Mouse (Mus musculus): ENCODE measurements around the gene Chn1. TPM values are rescaled to one million over a fixed set of nuclear protein-coding genes. Genes with fewer than 3 reads are reported as not detected.

Chn1 gene
- polyA plus RNA-seq, 1 experiment: 122 TPM

DNA sequence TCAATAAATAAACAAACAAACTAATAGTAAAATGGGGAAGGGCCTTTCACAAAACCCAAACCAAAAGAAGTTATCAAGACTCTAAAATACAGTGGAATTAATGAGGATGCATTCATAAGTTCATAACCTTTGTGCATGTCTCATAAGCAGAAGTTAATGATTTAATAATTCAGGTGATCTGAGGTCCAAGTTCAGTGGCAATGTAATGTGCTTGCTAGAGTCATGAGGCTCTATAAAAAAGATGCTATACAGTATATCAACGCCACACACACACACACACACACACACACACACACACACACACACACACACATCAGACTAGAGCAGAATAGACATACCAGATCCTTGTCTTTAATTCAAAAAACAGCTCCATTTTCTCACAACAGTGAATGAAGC is 28.8 kb downstream of the Chn1 start:
- no peak overlapping the region for H3K4me3 ChIP-seq (ENCODE audit: control insufficient read depth, low read depth, low read length)

DNA sequence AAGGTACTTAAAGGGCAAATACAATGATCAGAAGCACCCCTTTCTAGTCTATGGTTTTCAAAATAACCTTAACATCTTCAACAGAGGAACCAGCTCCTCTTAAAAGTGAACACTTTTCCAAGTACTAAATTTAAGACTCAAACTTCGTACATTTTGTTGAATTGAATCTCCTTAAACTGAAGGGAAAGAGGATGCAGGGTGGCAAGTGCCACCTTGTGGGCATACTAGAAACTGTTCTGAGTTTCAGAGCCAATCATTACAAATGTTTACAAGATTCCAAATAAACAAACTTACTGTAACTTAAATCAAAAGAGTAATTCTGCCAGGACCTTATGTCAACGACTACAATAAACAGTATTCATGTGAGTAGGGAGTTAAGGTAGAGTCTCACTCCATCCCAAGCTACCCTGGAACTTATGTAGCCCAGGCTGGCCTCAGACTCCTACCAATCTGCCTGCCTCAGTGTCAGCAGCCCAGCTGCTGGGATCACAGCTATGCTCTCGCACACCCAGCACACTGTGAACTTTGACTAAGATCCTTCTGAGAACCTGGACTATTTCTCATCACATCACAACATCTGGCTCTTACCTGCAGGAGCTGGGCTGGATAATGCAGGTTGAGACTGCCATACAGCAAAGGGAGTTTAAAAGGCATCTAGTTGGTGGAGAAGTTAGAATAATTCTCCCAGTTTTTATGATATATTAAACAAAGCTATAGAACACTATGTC is 29.3 kb downstream of the Chn1 start:
- H3K36me3 ChIP-seq (ENCODE audit: control insufficient read depth, insufficient read depth, low read length): no peaks in the 10 kb centered on the region
- H3K4me1 ChIP-seq (ENCODE audit: control insufficient read depth, insufficient read depth, low read length): no peaks in the 10 kb centered on the region
- H3K27me3 ChIP-seq (ENCODE audit: control insufficient read depth, insufficient read depth, low read length): no peaks in the 10 kb centered on the region
- H3K4me3 ChIP-seq (ENCODE audit: control insufficient read depth, low read depth, low read length): no peak overlapping the region; the same call in 1 of the 2 replicates
- no peak overlapping the region for H3K27ac ChIP-seq (ENCODE audit: control insufficient read depth, insufficient read depth, low read depth, low read length)
- TF ChIP-seq CTCF (IDR thresholded peaks at IDR 0.05; ENCODE audit: control insufficient read depth, insufficient read depth, insufficient replicate concordance, low read depth, low read length): no peak
- TF ChIP-seq POLR2A (IDR thresholded peaks at IDR 0.05; ENCODE audit: control insufficient read depth, low read depth, low read length): no peak

More for the DNA sequence above, 28.8 kb downstream of the Chn1 start:
- no peaks in the 10 kb centered on the region for H3K27me3 ChIP-seq (ENCODE audit: control insufficient read depth, insufficient read depth, low read length)
- H3K36me3 ChIP-seq (ENCODE audit: control insufficient read depth, insufficient read depth, low read length): no peaks in the 10 kb centered on the region
- no peak for TF ChIP-seq CTCF (IDR thresholded peaks at IDR 0.05; ENCODE audit: control insufficient read depth, insufficient read depth, insufficient replicate concordance, low read depth, low read length)
- no peak for TF ChIP-seq POLR2A (IDR thresholded peaks at IDR 0.05; ENCODE audit: control insufficient read depth, low read depth, low read length)
- no peaks in the 10 kb centered on the region for H3K4me1 ChIP-seq (ENCODE audit: control insufficient read depth, insufficient read depth, low read length)
- no peak overlapping the region for H3K27ac ChIP-seq (ENCODE audit: control insufficient read depth, insufficient read depth, low read depth, low read length)

DNA sequence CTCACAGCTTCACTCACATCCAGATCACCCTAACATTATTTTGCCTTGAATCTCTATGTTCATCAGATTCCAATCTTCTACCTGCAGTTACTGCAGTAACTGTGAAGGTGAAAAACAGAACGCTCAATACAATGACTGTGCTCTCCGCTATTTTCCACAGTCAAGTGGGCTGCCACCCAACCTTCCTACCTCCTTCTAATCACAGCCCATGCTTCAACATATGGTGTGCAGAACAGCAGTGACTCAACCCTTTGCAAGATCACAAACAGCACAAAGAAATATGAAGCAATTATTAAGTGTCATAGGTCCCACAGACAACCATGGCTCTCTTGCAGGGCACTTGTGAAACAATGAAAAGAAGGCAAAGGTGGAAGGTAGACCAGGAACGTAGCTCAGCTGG is 33.9 kb downstream of the Chn1 start:
- Histone ChIP-seq H3K4me3 (ENCODE audit: control insufficient read depth, low read depth, low read length) (no peak overlapping the region), H3K4me1 (ENCODE audit: control insufficient read depth, insufficient read depth, low read length) (no peaks in the 10 kb centered on the region), H3K36me3 (ENCODE audit: control insufficient read depth, insufficient read depth, low read length) (no peaks in the 10 kb centered on the region), H3K27me3 (ENCODE audit: control insufficient read depth, insufficient read depth, low read length) (no peaks in the 10 kb centered on the region), H3K27ac (ENCODE audit: control insufficient read depth, insufficient read depth, low read depth, low read length) (no peak overlapping the region)
- no peak for TF ChIP-seq CTCF (IDR thresholded peaks at IDR 0.05; ENCODE audit: control insufficient read depth, insufficient read depth, insufficient replicate concordance, low read depth, low read length)
- TF ChIP-seq POLR2A (IDR thresholded peaks at IDR 0.05; ENCODE audit: control insufficient read depth, low read depth, low read length): no peak

DNA sequence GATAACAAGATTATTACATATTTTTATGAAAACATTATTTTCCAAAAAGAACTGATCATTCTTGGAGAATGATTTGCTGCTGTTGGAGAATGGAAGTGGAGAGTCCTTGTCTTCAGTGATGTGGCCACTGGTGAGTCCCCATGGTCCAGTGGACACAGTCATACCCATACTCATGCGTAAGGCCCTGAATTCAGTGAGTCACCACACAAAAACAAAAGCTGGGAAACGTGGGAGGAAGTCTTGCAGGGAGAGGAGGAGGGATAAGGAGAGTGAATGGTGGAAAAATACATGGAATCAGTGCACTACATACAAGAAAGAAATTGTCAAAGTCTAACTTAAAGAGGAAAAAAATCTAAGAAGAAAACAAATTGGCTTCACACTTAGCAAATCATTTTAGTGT is 47.3 kb downstream of the Chn1 start:
- Histone ChIP-seq H3K27ac (ENCODE audit: control insufficient read depth, insufficient read depth, low read depth, low read length) (no peak overlapping the region), H3K4me1 (ENCODE audit: control insufficient read depth, insufficient read depth, low read length) (no peaks in the 10 kb centered on the region), H3K36me3 (ENCODE audit: control insufficient read depth, insufficient read depth, low read length) (no peaks in the 10 kb centered on the region), H3K27me3 (ENCODE audit: control insufficient read depth, insufficient read depth, low read length) (no peaks in the 10 kb centered on the region), H3K4me3 (ENCODE audit: control insufficient read depth, low read depth, low read length) (no peak overlapping the region)
- TF ChIP-seq POLR2A (IDR thresholded peaks at IDR 0.05; ENCODE audit: control insufficient read depth, low read depth, low read length): no peak
- TF ChIP-seq CTCF (IDR thresholded peaks at IDR 0.05; ENCODE audit: control insufficient read depth, insufficient read depth, insufficient replicate concordance, low read depth, low read length): no peak

DNA sequence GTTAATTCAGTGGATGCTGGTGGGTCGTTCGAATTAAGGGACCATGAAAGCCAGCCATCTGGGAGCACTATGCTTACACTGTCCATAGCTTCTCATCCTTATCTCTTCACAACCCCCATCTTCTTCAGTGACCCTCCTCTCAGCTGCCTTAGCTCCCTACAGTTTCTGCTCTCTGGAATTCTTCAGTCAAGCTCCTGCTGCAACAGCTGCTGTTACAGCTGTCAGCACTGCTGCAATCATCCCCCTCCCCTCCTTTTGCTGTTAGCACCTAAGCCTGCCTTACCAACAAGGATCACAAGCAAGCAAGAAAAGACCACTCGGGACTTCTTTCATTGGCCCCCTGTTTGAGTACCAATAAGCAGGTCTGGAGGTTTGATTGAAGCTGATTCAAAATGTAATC is 50.2 kb downstream of the Chn1 start:
- H3K4me3 ChIP-seq (ENCODE audit: control insufficient read depth, low read depth, low read length): no peak overlapping the region
- no peaks in the 10 kb centered on the region for H3K36me3 ChIP-seq (ENCODE audit: control insufficient read depth, insufficient read depth, low read length)

DNA sequence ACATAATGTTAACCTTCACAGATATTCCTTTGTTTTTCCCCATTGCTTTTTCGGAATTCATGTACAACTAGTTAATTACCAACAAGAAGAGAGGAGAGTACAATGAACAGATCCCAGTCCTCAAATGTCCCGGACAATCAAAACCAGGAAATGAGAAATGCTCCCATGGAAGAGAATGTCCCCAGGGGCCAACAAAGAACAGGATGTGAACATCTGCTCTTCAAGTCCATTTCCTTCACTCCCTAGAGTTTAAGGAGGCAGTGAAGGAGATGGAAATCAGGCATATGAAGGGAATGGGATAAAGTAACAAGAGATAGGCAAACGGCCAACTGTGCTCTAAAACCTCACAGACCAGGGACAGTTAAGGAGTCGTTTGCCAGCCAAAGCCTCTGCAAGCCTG is 53.3 kb downstream of the Chn1 start:
- Histone ChIP-seq H3K4me3 (ENCODE audit: control insufficient read depth, low read depth, low read length) (no peak overlapping the region), H3K27ac (ENCODE audit: control insufficient read depth, insufficient read depth, low read depth, low read length) (no peak overlapping the region), H3K27me3 (ENCODE audit: control insufficient read depth, insufficient read depth, low read length) (no peaks in the 10 kb centered on the region), H3K4me1 (ENCODE audit: control insufficient read depth, insufficient read depth, low read length) (no peaks in the 10 kb centered on the region), H3K36me3 (ENCODE audit: control insufficient read depth, insufficient read depth, low read length) (no peaks in the 10 kb centered on the region)
- TF ChIP-seq POLR2A (IDR thresholded peaks at IDR 0.05; ENCODE audit: control insufficient read depth, low read depth, low read length) (no peak), CTCF (IDR thresholded peaks at IDR 0.05; ENCODE audit: control insufficient read depth, insufficient read depth, insufficient replicate concordance, low read depth, low read length) (no peak)

More for the DNA sequence above, 50.2 kb downstream of the Chn1 start:
- TF ChIP-seq CTCF (IDR thresholded peaks at IDR 0.05; ENCODE audit: control insufficient read depth, insufficient read depth, insufficient replicate concordance, low read depth, low read length) (no peak), POLR2A (IDR thresholded peaks at IDR 0.05; ENCODE audit: control insufficient read depth, low read depth, low read length) (no peak)
- Histone ChIP-seq H3K27me3 (ENCODE audit: control insufficient read depth, insufficient read depth, low read length) (no peaks in the 10 kb centered on the region), H3K27ac (ENCODE audit: control insufficient read depth, insufficient read depth, low read depth, low read length) (no peak overlapping the region), H3K4me1 (ENCODE audit: control insufficient read depth, insufficient read depth, low read length) (no peaks in the 10 kb centered on the region)

DNA sequence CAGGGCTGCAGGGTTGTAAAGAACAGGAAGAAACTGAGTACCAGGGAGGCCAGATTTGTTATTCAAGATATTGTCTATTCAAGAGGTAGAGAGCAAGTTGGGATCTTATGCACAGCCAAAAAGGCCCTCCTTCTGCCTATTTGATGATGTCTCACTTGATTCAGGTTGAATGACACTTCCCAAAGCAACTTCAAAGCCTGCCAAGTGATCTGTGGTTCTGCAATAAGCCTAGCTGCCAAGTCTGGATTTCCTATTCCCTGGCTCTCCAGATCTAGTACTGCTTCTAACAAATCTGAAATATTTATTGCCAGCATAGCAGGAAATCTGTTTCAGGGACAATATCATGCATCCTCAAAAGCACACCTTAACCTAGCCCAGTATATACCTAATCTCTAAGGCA is 62.7 kb downstream of the Chn1 start:
- H3K36me3 ChIP-seq (ENCODE audit: control insufficient read depth, insufficient read depth, low read length): no peaks in the 10 kb centered on the region
- H3K4me3 ChIP-seq (ENCODE audit: control insufficient read depth, low read depth, low read length): no peak overlapping the region
- H3K27me3 ChIP-seq (ENCODE audit: control insufficient read depth, insufficient read depth, low read length): no peaks in the 10 kb centered on the region
- no peaks in the 10 kb centered on the region for H3K4me1 ChIP-seq (ENCODE audit: control insufficient read depth, insufficient read depth, low read length)
- TF ChIP-seq POLR2A (IDR thresholded peaks at IDR 0.05; ENCODE audit: control insufficient read depth, low read depth, low read length) (no peak), CTCF (IDR thresholded peaks at IDR 0.05; ENCODE audit: control insufficient read depth, insufficient read depth, insufficient replicate concordance, low read depth, low read length) (no peak)
- no peak overlapping the region for H3K27ac ChIP-seq (ENCODE audit: control insufficient read depth, insufficient read depth, low read depth, low read length)
